Mouse (Mus musculus): Measurements from ENCODE around the gene Zdbf2.

DNA sequence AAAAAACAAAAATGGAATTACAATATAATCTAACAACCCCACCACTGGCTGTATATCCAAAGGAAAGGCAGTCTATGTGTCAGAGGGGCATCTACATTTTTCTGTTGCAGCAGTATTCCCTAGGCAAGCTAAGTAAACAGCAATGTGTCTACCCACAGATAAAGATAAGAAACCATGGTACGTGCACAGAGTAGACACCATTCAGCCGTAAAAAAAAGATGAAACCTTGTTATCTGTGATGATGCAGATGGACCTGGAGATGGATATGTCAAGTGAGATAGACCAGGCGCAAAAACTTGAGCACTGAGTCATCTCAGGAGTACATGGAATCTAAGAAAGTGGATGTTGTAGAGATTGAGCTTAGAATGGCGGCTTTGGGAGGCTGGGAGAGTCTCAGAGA lies 48.1 kb upstream of the Zdbf2 start:
- TF ChIP-seq USF1 (IDR thresholded peaks at IDR 0.05; ENCODE audit: low read depth) (no peak), CTCF (IDR thresholded peaks at IDR 0.05; ENCODE audit: control insufficient read depth, insufficient read depth, insufficient read length) (no peak), MAX (IDR thresholded peaks at IDR 0.05) (no peak), MYOG (IDR thresholded peaks at IDR 0.05; ENCODE audit: control insufficient read depth, extremely low read depth, insufficient read length) (no peak), MYOD1 (IDR thresholded peaks at IDR 0.05; ENCODE audit: control insufficient read depth, insufficient read length, low read depth) (no peak)

Measured in C2C12 (cell line).